Mouse (Mus musculus): ENCODE results near the gene Ankrd34a.

GRCm38 (mm10) chr3:96554251-96554650, 42.2 kb upstream of the Ankrd34a start:
- TF ChIP-seq POLR2A (IDR thresholded peaks at IDR 0.05; ENCODE audit: low read depth, low read length) (no peak), CTCF (conservative IDR thresholded peaks at IDR 0.05; ENCODE audit: insufficient read depth, insufficient read length, low read depth, low read length) (no peak)
